Mouse (Mus musculus) erythroblast, embryonic 14.5 days (primary cell): ENCODE measurements around the gene Med21. TPM values are rescaled to one million over a fixed set of nuclear protein-coding genes. Genes with fewer than 3 reads are reported as not detected.

ENCODE experiments used
- H3K27me3 ChIP-seq: 2 replicates; pipeline ENCODE4 v1.6.1; 2012; ENCODE audit warnings: inconsistent platforms; ENCODE audit not compliant: control insufficient read depth
- H3K36me3 ChIP-seq: 2 replicates; pipeline ENCODE4 v1.6.1; 2012; ENCODE audit warnings: mild to moderate bottlenecking, inconsistent platforms; ENCODE audit not compliant: control insufficient read depth
- H3K4me1 ChIP-seq: 2 replicates; pipeline ENCODE4 v1.6.1; 2012; ENCODE audit warnings: inconsistent platforms; ENCODE audit not compliant: control insufficient read depth
- H3K4me3 ChIP-seq: replicated peaks from 2 replicates; pipeline ENCODE3; 2012; ENCODE audit warnings: moderate library complexity, mild to moderate bottlenecking, inconsistent platforms
- H3K9me3 ChIP-seq: 2 replicates; pipeline ENCODE4 v1.6.1; 2012; ENCODE audit warnings: low read length, inconsistent platforms, mixed read lengths; ENCODE audit not compliant: control insufficient read depth
- GATA1 ChIP-seq: IDR thresholded peaks from 2 replicates; pipeline ENCODE4 v1.6.1; 2012; ENCODE audit warnings: low read length, inconsistent platforms, mixed read lengths
- TAL1 ChIP-seq: IDR thresholded peaks from 3 replicates; pipeline ENCODE4 v1.6.1; 2012; ENCODE audit warnings: low read length, inconsistent platforms, mixed read lengths
- polyA plus RNA-seq: library from polyadenylated mRNA; stranded (reverse); fragments of >175 nt; gene quantifications from 2 replicates; pipeline ENCODE4 v1.2.3, GENCODE M21; 2012

The Med21 gene
- polyA plus RNA-seq, 1 experiment, result 0.41 TPM

DNA sequence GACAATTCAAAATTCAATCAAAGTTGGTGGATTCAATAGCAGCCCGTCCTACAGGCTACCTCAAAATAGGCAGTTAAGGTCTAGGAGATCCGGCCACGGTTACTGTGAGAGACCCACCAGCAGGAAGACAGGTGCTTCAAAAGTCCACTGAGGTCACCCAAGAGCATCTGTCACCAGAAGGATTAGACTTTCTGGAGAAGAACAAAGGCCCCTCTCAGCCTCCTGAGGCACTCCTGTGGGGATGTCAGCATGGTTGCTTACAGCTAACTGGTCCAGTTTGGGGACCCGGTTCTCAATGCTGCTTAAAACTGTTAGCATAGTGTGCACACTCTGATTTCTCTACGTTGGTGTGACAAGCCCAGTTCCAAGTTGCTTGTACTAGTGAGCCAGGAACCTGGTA is 29.8 kb downstream of the Med21 start:
- H3K27me3 ChIP-seq, result no peaks in the 10 kb centered on the region; the same call in 1 of the 2 replicates
- no peaks in the 10 kb centered on the region for H3K36me3 ChIP-seq
- TF ChIP-seq TAL1 (no peak), GATA1 (no peak)
- H3K4me1 ChIP-seq, result no peaks in the 10 kb centered on the region
- no peak overlapping the region for H3K4me3 ChIP-seq
- H3K9me3 ChIP-seq, result peaks cover 8% of the 10 kb centered on the region

GRCm38 (mm10) chr6:146673696-146674095 is 31.3 kb downstream of the Med21 start:
- Histone ChIP-seq H3K36me3 (no peaks in the 10 kb centered on the region), H3K4me1 (no peaks in the 10 kb centered on the region), H3K4me3 (no peak overlapping the region), H3K27me3 (no peaks in the 10 kb centered on the region; the same call in 1 of the 2 replicates), H3K9me3 (peaks cover 8% of the 10 kb centered on the region)
- TF ChIP-seq GATA1 (no peak), TAL1 (no peak)

- Histone ChIP-seq H3K36me3 (no peaks in the 10 kb centered on the region), H3K9me3 (peaks cover 8% of the 10 kb centered on the region), H3K4me3 (no peak overlapping the region), H3K4me1 (no peaks in the 10 kb centered on the region), H3K27me3 (no peaks in the 10 kb centered on the region; the same call in 1 of the 2 replicates)
- TF ChIP-seq TAL1 (no peak), GATA1 (no peak)
Measured at GRCm38 (mm10) chr6:146674420-146674819, 32.1 kb downstream of the Med21 start.

- Histone ChIP-seq H3K9me3 (peaks cover 7% of the 10 kb centered on the region), H3K36me3 (no peaks in the 10 kb centered on the region), H3K27me3 (no peaks in the 10 kb centered on the region; the same call in 1 of the 2 replicates), H3K4me1 (no peaks in the 10 kb centered on the region), H3K4me3 (no peak overlapping the region)
- TF ChIP-seq GATA1 (no peak), TAL1 (no peak)
Measured at GRCm38 (mm10) chr6:146674881-146675536, 32.7 kb downstream of the Med21 start.

GRCm38 (mm10) chr6:146676904-146677303 is 34.6 kb downstream of the Med21 start:
- Histone ChIP-seq H3K27me3 (no peaks in the 10 kb centered on the region; the same call in 1 of the 2 replicates), H3K36me3 (no peaks in the 10 kb centered on the region), H3K9me3 (no peaks in the 10 kb centered on the region), H3K4me1 (no peaks in the 10 kb centered on the region), H3K4me3 (no peak overlapping the region)
- TF ChIP-seq TAL1 (no peak), GATA1 (no peak)

- Histone ChIP-seq H3K36me3 (no peaks in the 10 kb centered on the region), H3K9me3 (no peaks in the 10 kb centered on the region), H3K27me3 (no peaks in the 10 kb centered on the region; the same call in 1 of the 2 replicates), H3K4me1 (no peaks in the 10 kb centered on the region), H3K4me3 (no peak overlapping the region)
- TF ChIP-seq TAL1 (no peak), GATA1 (no peak)
Measured at GRCm38 (mm10) chr6:146678136-146679070, 36.1 kb downstream of the Med21 start.

DNA sequence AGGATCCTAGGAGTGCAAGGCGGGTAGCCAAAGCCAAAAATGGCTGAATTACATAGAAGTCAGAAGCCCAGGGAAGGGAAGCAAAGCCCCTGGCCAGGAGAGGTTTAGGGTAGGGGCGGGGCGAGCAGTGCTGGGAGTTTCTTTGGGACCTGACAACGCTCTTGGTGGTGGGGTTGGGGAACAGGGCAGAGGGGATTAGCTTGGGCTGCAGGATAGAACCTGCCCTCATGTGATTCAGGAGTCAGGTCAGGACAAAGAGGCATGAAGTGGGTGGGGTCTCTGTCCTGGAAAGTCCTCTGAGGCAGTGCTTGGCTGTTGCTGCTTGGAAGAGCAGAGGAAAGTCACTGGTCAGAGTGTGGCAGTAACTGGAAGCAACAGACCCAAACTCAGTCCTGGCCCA is 41.5 kb downstream of the Med21 start:
- TF ChIP-seq GATA1 (no peak), TAL1 (no peak)
- H3K27me3 ChIP-seq, result no peaks in the 10 kb centered on the region
- H3K9me3 ChIP-seq, result no peaks in the 10 kb centered on the region
- no peak overlapping the region for H3K4me3 ChIP-seq
- no peaks in the 10 kb centered on the region for H3K36me3 ChIP-seq
- H3K4me1 ChIP-seq, result peaks cover 8% of the 10 kb centered on the region

GRCm38 (mm10) chr6:146685781-146686308 is 43.5 kb downstream of the Med21 start:
- H3K36me3 ChIP-seq, result no peaks in the 10 kb centered on the region
- H3K4me1 ChIP-seq, result peaks cover 8% of the 10 kb centered on the region
- H3K4me3 ChIP-seq, result no peak overlapping the region

More at GRCm38 (mm10) chr6:146685781-146686308, 43.5 kb downstream of the Med21 start:
- H3K27me3 ChIP-seq, result no peaks in the 10 kb centered on the region
- no peaks in the 10 kb centered on the region for H3K9me3 ChIP-seq
- TF ChIP-seq TAL1, result no peak
- no peak for TF ChIP-seq GATA1
